Comparison of ENCODE assay signal across 13 mouse cellular contexts in the genomic region with DNA sequence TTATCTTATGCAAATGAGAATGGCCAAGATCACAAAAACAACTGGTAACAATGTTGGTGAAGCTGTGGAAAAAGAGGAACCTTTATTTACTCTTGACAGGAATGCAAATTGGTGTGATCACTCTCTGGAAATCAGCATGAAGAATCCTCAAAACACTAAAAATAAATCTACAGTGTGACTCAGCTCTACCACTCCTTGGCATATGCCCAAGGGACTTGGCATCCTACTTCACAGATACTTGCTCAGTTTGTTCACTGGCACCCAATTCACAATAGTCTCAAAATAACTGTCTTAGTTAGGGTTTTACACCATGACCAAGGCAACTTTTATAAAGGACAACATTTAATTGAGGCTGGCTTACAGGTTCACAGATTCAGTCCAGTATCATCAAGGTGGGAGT. TPM values are rescaled to one million over a fixed set of nuclear protein-coding genes. Genes with fewer than 3 reads are reported as not detected.
A peak's percentile ranks its signal among the peaks of the same experiment; 100 is the strongest.
DNase-seq lines count a peak whose midpoint lies in the region; ATAC-seq and TF ChIP-seq lines count a peak whose summit lies in the region.
"Had no signal": no experiment of that assay in that cellular context is flagged by ENCODE, and none has a peak within 500 bp of the region (broad histone marks: within the 10 kb centered on the region; RNA-seq: fewer than 3 reads in every experiment).

No protein-coding gene starts in this region.

- H3K4me1 ChIP-seq in cerebellum, adult 2 months (ENCODE audit: control insufficient read depth, insufficient read depth, low read length): peaks cover 3% of the 10 kb centered on the region; the same call in 1 of the 2 replicates
- no peaks in the 10 kb centered on the region for H3K4me1 ChIP-seq in liver, postnatal 0 days (ENCODE audit: insufficient read depth)
- H3K4me1 ChIP-seq: hindbrain, embryonic 10.5 days; lung, embryonic 15.5 days had no signal

- H3K4me2 ChIP-seq in liver, postnatal 0 days (ENCODE audit: low read depth, low read length): no peak overlapping the region
- H3K4me2 ChIP-seq: lung, embryonic 15.5 days had no signal

- TF ChIP-seq POLR2A in cerebellum, adult 2 months (IDR thresholded peaks at IDR 0.05; ENCODE audit: borderline replicate concordance, insufficient read depth, low read length): no peak

- DNase-seq in cerebellum, adult 11 months: peak; percentile 3
- no peak for DNase-seq in cerebellum, adult 11-12 months
- peak; percentile 53 to 82 for DNase-seq in cerebellum, adult 2 months
- peak; percentile 66 to 76 for DNase-seq in layer of hippocampus, adult 2 months (ENCODE audit: low spot score in 2 of 2)
- DNase-seq in right cerebral cortex, adult 2 months (ENCODE audit: low spot score in 2 of 2): peak; percentile 78 to 80
- DNase-seq in liver, postnatal 0 days: no peak
- DNase-seq in spleen, adult 12 weeks (ENCODE audit: low spot score): no peak
- no peak for DNase-seq in kidney, adult 11 months
- DNase-seq: gastrocnemius, adult 2 months had no signal

- no peaks in the 10 kb centered on the region for H3K27me3 ChIP-seq in cerebellum, adult 2 months (ENCODE audit: control insufficient read depth, insufficient read depth, low read length)
- no peaks in the 10 kb centered on the region for H3K27me3 ChIP-seq in liver, postnatal 0 days (ENCODE audit: insufficient read depth, low read length)
- H3K27me3 ChIP-seq: lung, embryonic 15.5 days had no signal

- no peak overlapping the region for H3K9ac ChIP-seq in liver, postnatal 0 days (replicated peaks)
- H3K9ac ChIP-seq: lung, embryonic 15.5 days had no signal

- no peak overlapping the region for H3K27ac ChIP-seq in cerebellum, adult 2 months (ENCODE audit: insufficient read depth, low read length)
- no peak overlapping the region for H3K27ac ChIP-seq in layer of hippocampus, adult 2 months
- no peak overlapping the region for H3K27ac ChIP-seq in liver, postnatal 0 days (ENCODE audit: low read depth)
- H3K27ac ChIP-seq: gastrocnemius, adult 2 months; hindbrain, embryonic 10.5 days; lung, embryonic 15.5 days had no signal

- H3K36me3 ChIP-seq in liver, postnatal 0 days (replicated peaks; ENCODE audit: insufficient read depth, low read length): no peaks in the 10 kb centered on the region
- H3K36me3 ChIP-seq: hindbrain, embryonic 10.5 days; lung, embryonic 15.5 days had no signal

- H3K4me3 ChIP-seq in cerebellum, adult 2 months (replicated peaks; ENCODE audit: insufficient read depth, low read depth, low read length): no peak overlapping the region
- H3K4me3 ChIP-seq in layer of hippocampus, adult 2 months: no peak overlapping the region
- H3K4me3 ChIP-seq in liver, postnatal 0 days (ENCODE audit: low read depth, low read length): no peak overlapping the region
- H3K4me3 ChIP-seq: gastrocnemius, adult 2 months; hindbrain, embryonic 10.5 days; lung, embryonic 15.5 days had no signal

- H3K9me3 ChIP-seq in liver, postnatal 0 days (ENCODE audit: low read length): no peaks in the 10 kb centered on the region
- H3K9me3 ChIP-seq: hindbrain, embryonic 10.5 days; lung, embryonic 15.5 days had no signal

- no peak for TF ChIP-seq EP300 in liver, postnatal 0 days (IDR thresholded peaks at IDR 0.05; ENCODE audit: low read depth)

- TF ChIP-seq CTCF in cerebellum, adult 2 months (IDR thresholded peaks at IDR 0.05; ENCODE audit: borderline replicate concordance, insufficient read depth, low read depth, low read length): no peak
- no peak for TF ChIP-seq CTCF in layer of hippocampus, adult 2 months (conservative IDR thresholded peaks at IDR 0.05)
- no peak for TF ChIP-seq CTCF in liver, postnatal 0 days (IDR thresholded peaks at IDR 0.05; ENCODE audit: low read depth)

- ATAC-seq in liver, postnatal 0 days: no peak

RNA-seq across cellular contexts. Expression of a gene that starts 5.7 kb away (rescaled TPM):
- not detected in 2 replicates for polyA plus RNA-seq in cerebellum, adult 2 months (2012; rRNA removed)
- not detected for total RNA-seq in layer of hippocampus, adult 2 months (2021)
- polyA plus RNA-seq in liver, postnatal 0 days (2015; fragmentation: Nextera tagmentation; extraction: Ambion mirVana): not detected in 2 replicates
- total RNA-seq: gastrocnemius, adult 2 months had no signal
- polyA plus RNA-seq: hindbrain, embryonic 10.5 days; large intestine, adult 2 months; lung, embryonic 15.5 days; neural tube, embryonic 11.5 days had no signal

RNA-seq across cellular contexts. Expression of a gene that starts 21.2 kb away (rescaled TPM):
- 0.08 TPM in 2 replicates for polyA plus RNA-seq in cerebellum, adult 2 months (2012; rRNA removed)
- total RNA-seq in layer of hippocampus, adult 2 months (2021): not detected
- 2.4 and 3.1 TPM in 2 replicates for polyA plus RNA-seq in liver, postnatal 0 days (2015; fragmentation: Nextera tagmentation; extraction: Ambion mirVana)
- polyA plus RNA-seq: hindbrain, embryonic 10.5 days had no signal

RNA-seq across cellular contexts. Expression of a gene that starts 21.8 kb away (rescaled TPM):
- polyA plus RNA-seq in cerebellum, adult 2 months (2012; rRNA removed): 0.95 and 1.3 TPM in 2 replicates
- total RNA-seq in layer of hippocampus, adult 2 months (2021): 1 to 10 TPM in 1 of 2 experiments, under 1 TPM in 1; 0.41 to 1.2 TPM
- polyA plus RNA-seq in liver, postnatal 0 days (2015; fragmentation: Nextera tagmentation; extraction: Ambion mirVana): 9.7 and 12.0 TPM in 2 replicates

RNA-seq across cellular contexts. Expression of a gene that starts 38.1 kb away (rescaled TPM):
- polyA plus RNA-seq in cerebellum, adult 2 months (2012; rRNA removed): 0.16 and 0.23 TPM in 2 replicates
- not detected for total RNA-seq in layer of hippocampus, adult 2 months (2021)
- not detected in 2 replicates for polyA plus RNA-seq in liver, postnatal 0 days (2015; fragmentation: Nextera tagmentation; extraction: Ambion mirVana)
- total RNA-seq: gastrocnemius, adult 2 months had no signal
- polyA plus RNA-seq: hindbrain, embryonic 10.5 days; large intestine, adult 2 months; lung, embryonic 15.5 days; neural tube, embryonic 11.5 days had no signal

RNA-seq across cellular contexts. Expression of a gene that starts 52.6 kb away (rescaled TPM):
- not detected in 2 replicates for polyA plus RNA-seq in cerebellum, adult 2 months (2012; rRNA removed)
- not detected for total RNA-seq in layer of hippocampus, adult 2 months (2021)
- polyA plus RNA-seq in liver, postnatal 0 days (2015; fragmentation: Nextera tagmentation; extraction: Ambion mirVana): not detected in 2 replicates
- total RNA-seq: gastrocnemius, adult 2 months had no signal
- polyA plus RNA-seq: large intestine, adult 2 months; lung, embryonic 15.5 days; neural tube, embryonic 11.5 days had no signal

Comparison
In these comparisons a context has a peak if more than half of its experiments do, and no peak if none do; other contexts are left out.
1. DNase-seq: peak in cerebellum, adult 11 months (single experiment), cerebellum, adult 2 months (2 of 2), layer of hippocampus, adult 2 months (2 of 2) and right cerebral cortex, adult 2 months (2 of 2); none in cerebellum, adult 11-12 months (single experiment), liver, postnatal 0 days (single experiment), spleen, adult 12 weeks (single experiment) and kidney, adult 11 months (single experiment).